Mouse (Mus musculus) bone marrow macrophage, adult 2 months (primary cell): ENCODE measurements around the gene Adamts17. TPM values are rescaled to one million over a fixed set of nuclear protein-coding genes. Genes with fewer than 3 reads are reported as not detected.

Source experiments
- H3K27ac ChIP-seq: 2 replicates; pipeline ENCODE4 v1.5.1; 2012; ENCODE audit warnings: low read depth, low read length; ENCODE audit not compliant: insufficient read depth
- H3K4me1 ChIP-seq: 2 replicates; pipeline ENCODE4 v1.6.1; 2012; ENCODE audit warnings: low read length; ENCODE audit not compliant: control insufficient read depth, insufficient read depth
- H3K4me3 ChIP-seq: 2 replicates; pipeline ENCODE4 v1.5.1; 2012; ENCODE audit warnings: mild to moderate bottlenecking, low read length, moderate library complexity; ENCODE audit not compliant: insufficient read depth
- CTCF ChIP-seq: IDR thresholded peaks from 2 replicates; pipeline ENCODE4 v1.5.1; 2012; ENCODE audit warnings: low read depth, mild to moderate bottlenecking, low read length, moderate library complexity
- POLR2A ChIP-seq: IDR thresholded peaks from 2 replicates; pipeline ENCODE4 v1.6.1; 2012; ENCODE audit warnings: mild to moderate bottlenecking, low read depth, low read length, borderline replicate concordance
- polyA plus RNA-seq: library from polyadenylated mRNA; stranded (reverse); fragments of >200 nt; gene quantifications from 2 replicates; pipeline ENCODE4 v1.2.4, GENCODE M21; 2012; ENCODE audit not compliant: missing spikeins, insufficient read depth, insufficient read length

The Adamts17 gene
- polyA plus RNA-seq, 1 experiment = not detected

DNA sequence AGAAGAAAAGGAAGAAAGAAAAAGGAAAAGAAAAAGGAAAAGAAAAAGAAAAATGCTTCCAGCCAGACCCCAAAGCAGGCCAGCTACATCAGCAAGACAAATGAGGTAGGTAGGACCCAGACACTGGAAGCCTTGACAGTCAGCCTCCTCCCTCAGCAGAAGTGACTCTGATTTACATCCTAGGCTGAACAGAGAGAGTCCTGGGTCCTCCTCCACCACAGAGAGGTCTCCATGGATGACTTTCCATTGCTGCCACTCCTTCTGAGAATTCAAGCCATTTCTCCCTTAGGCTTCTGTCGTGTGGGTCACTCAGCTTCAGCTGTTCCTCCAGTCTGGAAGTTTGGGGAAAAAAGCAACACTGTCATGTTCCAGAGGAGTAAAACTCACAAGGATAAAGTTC lies 28.2 kb upstream of the Adamts17 start:
- H3K27ac ChIP-seq = no peak overlapping the region
- no peak for TF ChIP-seq POLR2A
- no peak for TF ChIP-seq CTCF
- no peak overlapping the region for H3K4me3 ChIP-seq
- no peaks in the 10 kb centered on the region for H3K4me1 ChIP-seq

DNA sequence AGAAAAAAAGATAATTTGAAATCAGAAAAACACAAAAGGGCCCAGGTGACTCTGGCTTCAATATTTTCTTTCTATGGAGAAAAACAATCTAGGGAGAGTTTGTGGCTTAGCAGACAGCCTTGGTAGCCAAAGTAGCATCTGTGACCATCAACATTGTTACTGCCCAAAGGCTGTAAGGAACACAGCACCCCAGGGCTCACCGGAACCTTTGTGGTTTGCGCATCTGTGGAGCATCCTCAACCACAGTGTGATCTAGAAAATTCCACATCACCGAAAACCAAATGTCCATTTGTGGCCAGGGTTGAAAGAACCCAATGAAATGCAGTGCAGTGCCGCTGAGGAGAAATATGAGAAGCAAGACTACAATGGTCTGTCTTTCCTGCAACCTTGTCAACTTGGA lies 27.2 kb upstream of the Adamts17 start:
- Histone ChIP-seq H3K4me3 (no peak overlapping the region), H3K4me1 (no peaks in the 10 kb centered on the region), H3K27ac (no peak overlapping the region)
- TF ChIP-seq POLR2A (no peak), CTCF (no peak)

DNA sequence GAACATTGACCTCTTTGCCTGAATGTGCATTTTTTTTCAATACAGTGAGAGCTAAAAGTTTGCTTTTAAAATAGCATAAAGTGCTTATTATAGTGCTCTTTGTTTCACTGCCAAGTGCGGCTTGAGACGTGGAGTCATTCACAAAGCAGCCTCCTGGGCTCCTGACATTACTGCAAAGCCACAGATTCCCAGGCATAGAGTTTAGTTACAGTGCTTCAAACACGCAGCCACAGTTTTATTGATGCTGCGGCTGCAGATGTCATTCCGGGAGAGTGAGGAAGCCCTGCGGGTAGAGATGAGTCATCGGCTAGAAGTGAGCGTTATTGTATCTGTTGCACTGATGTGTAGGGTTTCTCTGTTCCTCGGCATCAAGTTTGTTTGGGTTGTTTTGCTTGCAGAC lies 26.8 kb upstream of the Adamts17 start:
- H3K4me3 ChIP-seq = no peak overlapping the region
- no peaks in the 10 kb centered on the region for H3K4me1 ChIP-seq
- H3K27ac ChIP-seq = no peak overlapping the region
- TF ChIP-seq CTCF (no peak), POLR2A (no peak)

DNA sequence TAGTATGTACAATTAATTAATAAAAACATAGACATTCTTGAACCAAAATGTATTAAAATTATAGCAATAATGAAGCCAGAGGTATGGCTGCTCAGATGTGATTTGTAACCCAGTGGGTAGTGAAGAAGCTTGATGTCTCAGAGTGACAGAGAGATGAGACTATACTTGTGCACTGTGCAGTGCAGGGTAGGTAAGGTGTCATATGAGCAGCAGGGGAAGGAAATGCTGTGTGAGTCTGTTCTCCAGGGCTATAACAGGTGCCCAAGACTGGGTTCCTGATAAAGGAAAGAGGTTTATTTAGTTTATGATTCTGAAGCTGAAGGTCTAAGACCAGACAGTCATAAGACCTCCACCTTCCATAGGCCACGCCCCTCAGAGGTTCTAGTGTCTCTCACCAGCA lies 26.4 kb upstream of the Adamts17 start:
- H3K4me3 ChIP-seq = no peak overlapping the region
- no peak overlapping the region for H3K27ac ChIP-seq
- no peak for TF ChIP-seq CTCF
- TF ChIP-seq POLR2A = no peak
- H3K4me1 ChIP-seq = no peaks in the 10 kb centered on the region

DNA sequence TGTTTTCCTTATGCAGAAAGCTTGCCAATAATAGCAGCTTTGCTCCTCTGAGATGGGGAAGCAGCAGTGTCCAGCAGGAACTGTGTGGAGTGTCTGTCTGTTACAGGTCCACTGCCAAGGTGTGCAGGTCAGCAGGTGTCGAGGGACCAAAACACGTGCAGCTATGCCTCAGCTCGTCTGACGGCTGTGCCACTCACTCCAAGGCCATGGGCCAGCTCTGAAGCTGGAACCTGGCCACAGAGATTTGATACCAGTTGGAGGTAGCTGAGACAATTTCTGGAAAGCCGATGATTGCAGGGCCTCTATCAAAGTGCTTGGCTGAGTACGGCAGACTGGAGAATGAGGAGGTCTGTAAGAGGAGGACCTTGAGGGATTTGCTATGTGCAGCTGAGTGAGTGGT lies 24.0 kb upstream of the Adamts17 start:
- no peak overlapping the region for H3K27ac ChIP-seq
- H3K4me3 ChIP-seq = no peak overlapping the region
- no peaks in the 10 kb centered on the region for H3K4me1 ChIP-seq
- no peak for TF ChIP-seq CTCF
- no peak for TF ChIP-seq POLR2A

DNA sequence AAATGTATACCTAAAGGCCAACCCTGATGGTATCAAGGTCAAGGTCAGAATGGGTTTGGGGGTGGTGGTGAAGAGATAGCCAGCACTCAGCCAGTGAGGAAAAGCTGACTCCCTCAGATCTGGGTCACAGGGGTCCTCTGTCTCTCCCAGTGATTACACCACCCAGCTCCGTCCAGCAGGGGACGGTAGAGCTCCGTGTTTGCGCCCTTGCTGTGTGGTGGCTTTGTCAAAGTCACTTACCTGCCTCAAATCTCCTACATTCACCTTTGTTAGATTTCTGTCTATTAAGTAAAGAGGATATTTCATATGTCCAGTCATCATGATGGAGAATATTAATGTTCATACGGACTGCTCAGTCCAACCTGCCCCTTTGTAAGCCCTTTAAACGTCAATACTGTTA lies 19.5 kb upstream of the Adamts17 start:
- TF ChIP-seq CTCF (peak; percentile 92), POLR2A (no peak)
- Histone ChIP-seq H3K27ac (no peak overlapping the region), H3K4me1 (no peaks in the 10 kb centered on the region), H3K4me3 (no peak overlapping the region)

DNA sequence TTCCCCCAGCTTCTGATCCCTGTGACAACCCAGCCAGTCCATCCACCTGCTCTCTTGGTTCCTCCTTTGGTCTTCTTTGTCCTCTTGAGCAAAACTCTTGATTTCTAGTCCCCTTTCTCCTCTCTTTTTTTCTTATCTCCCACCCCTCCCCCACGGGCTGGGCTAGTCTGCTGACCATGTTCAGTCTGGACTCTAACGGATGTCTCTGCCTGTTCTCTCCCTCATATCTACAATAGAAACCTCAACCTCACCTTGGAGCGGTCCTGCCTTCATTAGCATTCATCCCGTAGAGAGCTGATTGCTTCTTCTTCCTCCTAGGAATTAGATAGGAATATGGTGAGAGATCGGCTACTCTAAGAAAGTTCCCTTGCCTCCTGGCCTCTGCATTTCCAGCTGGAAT lies 8.7 kb upstream of the Adamts17 start:
- Histone ChIP-seq H3K4me1 (no peaks in the 10 kb centered on the region), H3K27ac (no peak overlapping the region), H3K4me3 (no peak overlapping the region)
- TF ChIP-seq CTCF (no peak), POLR2A (no peak)

DNA sequence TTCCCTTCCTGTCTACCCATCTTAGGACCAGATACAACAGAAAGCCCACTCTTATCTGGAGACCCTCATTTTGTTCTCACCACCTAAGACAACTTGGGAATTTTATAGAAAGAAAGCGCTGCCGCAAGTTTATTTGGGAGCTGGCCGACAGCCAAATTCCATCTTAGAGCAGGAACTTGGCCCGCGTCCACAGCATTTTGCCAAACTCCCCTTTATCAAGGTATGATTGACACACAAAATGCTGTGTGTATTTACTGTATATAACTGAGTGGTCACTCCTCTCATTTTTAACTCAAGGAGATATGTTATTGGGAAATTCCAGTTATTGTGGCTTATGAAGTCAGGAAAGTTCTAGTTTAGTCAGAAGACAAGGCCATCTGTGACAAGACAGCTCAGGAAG lies 8.2 kb upstream of the Adamts17 start:
- H3K27ac ChIP-seq = no peak overlapping the region
- no peak overlapping the region for H3K4me3 ChIP-seq
- TF ChIP-seq POLR2A (no peak), CTCF (no peak)
- no peaks in the 10 kb centered on the region for H3K4me1 ChIP-seq

DNA sequence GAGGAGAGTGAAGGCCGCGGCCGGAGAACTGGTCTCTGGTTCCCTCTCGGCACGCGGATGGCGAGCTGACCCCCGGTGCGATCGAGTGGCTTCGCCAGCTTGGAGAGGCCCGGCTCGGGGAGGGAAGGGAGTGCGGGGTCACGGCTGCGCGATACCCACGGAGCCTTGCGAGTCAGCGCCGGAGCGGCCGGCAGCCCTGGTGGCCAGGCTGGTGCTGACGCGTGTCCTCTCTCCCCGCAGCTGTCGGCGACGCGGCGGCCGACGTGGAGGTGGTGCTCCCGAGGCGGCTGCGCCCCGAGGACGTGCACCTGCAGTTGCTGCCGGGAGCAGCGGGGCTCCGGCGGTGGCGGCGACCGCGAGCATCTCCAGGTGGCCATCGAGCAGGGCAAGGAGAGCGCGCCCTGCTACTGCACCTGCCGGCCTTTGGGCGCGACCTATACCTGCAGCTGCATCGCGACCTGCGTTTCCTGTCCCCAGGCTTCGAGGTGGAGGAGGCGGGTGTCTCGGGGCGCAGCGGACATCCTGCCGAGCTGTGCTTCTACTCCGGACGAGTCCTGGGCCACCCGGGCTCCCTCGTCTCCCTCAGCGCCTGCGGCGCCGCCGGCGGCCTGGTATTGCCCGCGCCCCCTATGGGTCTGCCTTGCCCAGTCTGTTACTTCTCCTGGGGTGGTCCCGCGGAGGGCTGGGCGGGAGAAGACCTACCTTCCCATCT lies 629 bp downstream of the Adamts17 start:
- peak overlapping the region; percentile 50 for H3K4me3 ChIP-seq

DNA sequence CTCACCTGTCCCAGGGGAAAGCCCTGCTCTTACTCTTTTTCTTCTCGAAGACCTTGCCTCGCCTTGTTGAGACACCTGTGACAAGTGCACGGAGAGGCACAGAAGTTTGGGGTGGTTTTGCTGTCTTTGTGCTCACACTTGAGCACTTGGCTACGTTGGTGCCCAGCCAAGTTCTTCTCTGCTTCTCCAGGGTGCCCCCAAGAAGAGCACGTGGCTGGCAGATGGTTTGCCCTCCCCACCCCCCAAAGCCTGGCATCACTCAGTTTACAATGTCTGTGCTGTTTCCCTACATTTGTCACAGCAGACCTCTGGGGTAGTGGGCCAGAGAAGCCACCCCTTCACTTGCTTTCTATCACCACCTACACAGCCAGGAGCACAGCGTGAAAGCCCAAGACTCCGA lies 1.6 kb downstream of the Adamts17 start:
- TF ChIP-seq POLR2A = no peak
- no peak for TF ChIP-seq CTCF
- no peak overlapping the region for H3K4me3 ChIP-seq
- no peak overlapping the region for H3K27ac ChIP-seq
- no peaks in the 10 kb centered on the region for H3K4me1 ChIP-seq

More for the DNA sequence above, 629 bp downstream of the Adamts17 start:
- TF ChIP-seq POLR2A (no peak), CTCF (no peak)
- Histone ChIP-seq H3K4me1 (no peaks in the 10 kb centered on the region), H3K27ac (no peak overlapping the region)
